Mouse (Mus musculus): ENCODE measurements around the gene 2310022A10Rik. TPM values are rescaled to one million over a fixed set of nuclear protein-coding genes. Genes with fewer than 3 reads are reported as not detected.
A peak's percentile ranks its signal among the peaks of the same experiment; 100 is the strongest.

Gene 2310022A10Rik
- polyA plus RNA-seq (2015; fragmentation: Nextera tagmentation; extraction: Ambion mirVana), result 9.0 and 10.2 TPM in 2 replicates

- no peak for TF ChIP-seq CTCF (IDR thresholded peaks at IDR 0.05; ENCODE audit: low read depth)
- Histone ChIP-seq H3K4me3 (ENCODE audit: low read depth, low read length) (peak within 1 kb of the TSS; percentile 73), H3K27ac (ENCODE audit: low read depth, low read length) (no peak within 1 kb of the TSS; the same call in 1 of the 2 replicates), H3K9ac (ENCODE audit: low read depth, low read length) (peak within 1 kb of the TSS; percentile 58), H3K36me3 (ENCODE audit: control insufficient read depth, insufficient read depth) (peaks cover 6% of the 10 kb centered on the region; the same call in 1 of the 2 replicates), H3K4me2 (replicated peaks; ENCODE audit: low read depth) (peak within 1 kb of the TSS; percentile 71), H3K4me1 (replicated peaks; ENCODE audit: control insufficient read depth, insufficient read depth, low read length) (no peaks in the 10 kb centered on the region), H3K27me3 (replicated peaks; ENCODE audit: control insufficient read depth, insufficient read depth, low read length) (no peaks in the 10 kb centered on the region), H3K9me3 (ENCODE audit: control insufficient read depth) (no peaks in the 10 kb centered on the region)
- under 1% methylated on average over 41 of the region's 41 CpGs for WGBS
- peak; percentile 99 for ATAC-seq
Measured at GRCm38 (mm10) chr7:27552931-27553513, at the start of gene 2310022A10Rik, which contains the start of gene Pld3. Gene 2310022A10Rik, plus strand, starts transcription at chr7:27553233. Gene Pld3, minus strand, starts transcription at chr7:27553218.

GRCm38 (mm10) chr7:27506765-27507370, 46.2 kb upstream of the 2310022A10Rik start:
- WGBS, result 47% methylated on average over 9 of the region's 9 CpGs
- no peak for ATAC-seq
- no peak overlapping the region for H3K27ac ChIP-seq (ENCODE audit: low read depth, low read length)
- H3K4me3 ChIP-seq (ENCODE audit: low read depth, low read length), result peak overlapping the region; percentile 62
- no peaks in the 10 kb centered on the region for H3K36me3 ChIP-seq (ENCODE audit: control insufficient read depth, insufficient read depth)
- H3K4me1 ChIP-seq (replicated peaks; ENCODE audit: control insufficient read depth, insufficient read depth, low read length), result peaks cover 4% of the 10 kb centered on the region; the same call in 1 of the 2 replicates
- TF ChIP-seq CTCF (IDR thresholded peaks at IDR 0.05; ENCODE audit: low read depth), result no peak
- peak overlapping the region; percentile 89 for H3K4me2 ChIP-seq (replicated peaks; ENCODE audit: low read depth)
- no peaks in the 10 kb centered on the region for H3K9me3 ChIP-seq (ENCODE audit: control insufficient read depth)
- no peaks in the 10 kb centered on the region for H3K27me3 ChIP-seq (replicated peaks; ENCODE audit: control insufficient read depth, insufficient read depth, low read length)
- H3K9ac ChIP-seq (ENCODE audit: low read depth, low read length), result peak overlapping the region; percentile 67; the same call in 1 of the 2 replicates

GRCm38 (mm10) chr7:27507711-27508647, 45.1 kb upstream of the 2310022A10Rik start:
- peak overlapping the region; percentile 98 for H3K27ac ChIP-seq (ENCODE audit: low read depth, low read length)
- TF ChIP-seq CTCF (IDR thresholded peaks at IDR 0.05; ENCODE audit: low read depth), result peak; percentile 56
- H3K9ac ChIP-seq (ENCODE audit: low read depth, low read length), result peak overlapping the region; percentile 67
- H3K4me3 ChIP-seq (ENCODE audit: low read depth, low read length), result peak overlapping the region; percentile 62
- H3K9me3 ChIP-seq (ENCODE audit: control insufficient read depth), result no peaks in the 10 kb centered on the region
- H3K4me1 ChIP-seq (replicated peaks; ENCODE audit: control insufficient read depth, insufficient read depth, low read length), result peaks cover 2% of the 10 kb centered on the region; the same call in 1 of the 2 replicates
- under 1% methylated on average over 54 of the region's 54 CpGs for WGBS
- ATAC-seq, result peak; percentile 95
- H3K36me3 ChIP-seq (ENCODE audit: control insufficient read depth, insufficient read depth), result no peaks in the 10 kb centered on the region
- no peaks in the 10 kb centered on the region for H3K27me3 ChIP-seq (replicated peaks; ENCODE audit: control insufficient read depth, insufficient read depth, low read length)
- peak overlapping the region; percentile 89 for H3K4me2 ChIP-seq (replicated peaks; ENCODE audit: low read depth)

- no peaks in the 10 kb centered on the region for H3K36me3 ChIP-seq (ENCODE audit: control insufficient read depth, insufficient read depth)
- H3K27me3 ChIP-seq (replicated peaks; ENCODE audit: control insufficient read depth, insufficient read depth, low read length), result no peaks in the 10 kb centered on the region
- H3K4me2 ChIP-seq (replicated peaks; ENCODE audit: low read depth), result peak overlapping the region; percentile 89
- H3K27ac ChIP-seq (ENCODE audit: low read depth, low read length), result peak overlapping the region; percentile 98
- H3K4me3 ChIP-seq (ENCODE audit: low read depth, low read length), result peak overlapping the region; percentile 62
- WGBS, result 14% methylated on average over 6 of the region's 6 CpGs
- H3K9me3 ChIP-seq (ENCODE audit: control insufficient read depth), result no peaks in the 10 kb centered on the region
- H3K4me1 ChIP-seq (replicated peaks; ENCODE audit: control insufficient read depth, insufficient read depth, low read length), result no peaks in the 10 kb centered on the region
- peak; percentile 88 for TF ChIP-seq CTCF (IDR thresholded peaks at IDR 0.05; ENCODE audit: low read depth)
- H3K9ac ChIP-seq (ENCODE audit: low read depth, low read length), result peak overlapping the region; percentile 48
- ATAC-seq, result peak; percentile 72
Measured at GRCm38 (mm10) chr7:27508648-27509005, 44.4 kb upstream of the 2310022A10Rik start.

- Histone ChIP-seq H3K27me3 (replicated peaks; ENCODE audit: control insufficient read depth, insufficient read depth, low read length) (no peaks in the 10 kb centered on the region), H3K4me2 (replicated peaks; ENCODE audit: low read depth) (no peak overlapping the region), H3K4me3 (ENCODE audit: low read depth, low read length) (no peak overlapping the region), H3K4me1 (replicated peaks; ENCODE audit: control insufficient read depth, insufficient read depth, low read length) (no peaks in the 10 kb centered on the region), H3K9me3 (ENCODE audit: control insufficient read depth) (no peaks in the 10 kb centered on the region), H3K36me3 (ENCODE audit: control insufficient read depth, insufficient read depth) (no peaks in the 10 kb centered on the region), H3K9ac (ENCODE audit: low read depth, low read length) (no peak overlapping the region), H3K27ac (ENCODE audit: low read depth, low read length) (no peak overlapping the region)
- WGBS, result 95% methylated on average over 2 of the region's 2 CpGs
- no peak for ATAC-seq
- TF ChIP-seq CTCF (IDR thresholded peaks at IDR 0.05; ENCODE audit: low read depth), result no peak
Measured at GRCm38 (mm10) chr7:27510809-27511208, 42.2 kb upstream of the 2310022A10Rik start.

- H3K4me3 ChIP-seq (ENCODE audit: low read depth, low read length), result no peak overlapping the region
- no peak overlapping the region for H3K4me2 ChIP-seq (replicated peaks; ENCODE audit: low read depth)
- H3K27ac ChIP-seq (ENCODE audit: low read depth, low read length), result no peak overlapping the region
- no peak overlapping the region for H3K9ac ChIP-seq (ENCODE audit: low read depth, low read length)
- H3K4me1 ChIP-seq (replicated peaks; ENCODE audit: control insufficient read depth, insufficient read depth, low read length), result no peaks in the 10 kb centered on the region
- WGBS, result 71% methylated on average over 9 of the region's 9 CpGs
- H3K9me3 ChIP-seq (ENCODE audit: control insufficient read depth), result no peaks in the 10 kb centered on the region
- H3K27me3 ChIP-seq (replicated peaks; ENCODE audit: control insufficient read depth, insufficient read depth, low read length), result no peaks in the 10 kb centered on the region
- H3K36me3 ChIP-seq (ENCODE audit: control insufficient read depth, insufficient read depth), result 0 out of 2 replicates have a peak, but pooled peaks cover 3% of the 10 kb centered on the region
- ATAC-seq, result no peak
- TF ChIP-seq CTCF (IDR thresholded peaks at IDR 0.05; ENCODE audit: low read depth), result no peak
Measured at GRCm38 (mm10) chr7:27514961-27515360, 38.1 kb upstream of the 2310022A10Rik start.
